Mouse (Mus musculus) G1E-ER4 (cell line): Measurements from ENCODE around the gene Vmn1r85. TPM values are rescaled to one million over a fixed set of nuclear protein-coding genes. Genes with fewer than 3 reads are reported as not detected.

ENCODE experiments used
- GATA1 ChIP-seq: IDR thresholded peaks from one replicate; pipeline ENCODE4 v1.8.0; 2012; ENCODE audit warnings: low read length, inconsistent platforms
- polyA plus RNA-seq: library from polyadenylated mRNA; stranded (reverse); fragments of >175 nt; gene quantifications from 2 replicates; pipeline ENCODE4 v1.2.3, GENCODE M21; 2012

The Vmn1r85 gene
- polyA plus RNA-seq, 1 experiment: not detected

GRCm38 (mm10) chr7:13042511-13042910 is 52.5 kb downstream of the Vmn1r85 start:
- no peak for TF ChIP-seq GATA1

DNA sequence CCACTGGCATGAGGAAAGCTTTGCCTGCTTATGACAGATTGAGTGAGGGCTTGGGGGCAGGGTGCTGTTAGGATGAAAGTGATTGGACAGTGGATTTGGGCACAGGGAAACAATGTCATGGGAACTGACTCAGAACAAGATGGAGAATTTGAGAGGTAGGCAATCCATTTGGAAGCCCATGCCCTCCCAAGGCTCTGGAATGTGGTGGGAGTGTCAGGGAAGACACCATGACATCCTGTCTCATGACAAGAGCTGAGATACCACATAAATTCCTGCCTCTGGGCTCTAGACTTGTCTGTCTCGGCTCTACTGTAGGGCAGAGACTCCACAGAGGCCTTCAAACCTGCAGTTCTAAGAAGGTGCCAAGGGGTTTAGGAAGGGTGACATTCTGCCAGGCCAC is 53.7 kb downstream of the Vmn1r85 start:
- no peak for TF ChIP-seq GATA1

DNA sequence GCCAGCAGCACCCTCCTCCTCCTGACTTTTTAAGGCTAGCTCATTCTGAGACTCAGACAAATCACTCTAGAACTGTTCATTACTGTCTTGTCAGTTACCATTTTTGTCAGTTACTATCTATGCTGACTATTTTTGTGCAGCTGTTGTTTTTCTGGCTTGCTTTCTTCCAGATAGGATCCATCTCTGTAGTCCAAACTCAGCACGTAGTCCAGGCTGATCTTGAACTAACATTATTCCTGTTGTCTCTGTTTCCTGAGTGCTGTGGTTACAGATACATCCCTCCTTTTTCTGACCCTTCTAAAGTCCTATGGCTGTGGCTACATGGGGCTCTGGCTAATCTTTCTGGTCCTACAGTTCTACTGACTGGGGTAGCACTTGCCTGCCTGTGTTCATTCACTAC is 55.8 kb downstream of the Vmn1r85 start:
- no peak for TF ChIP-seq GATA1

DNA sequence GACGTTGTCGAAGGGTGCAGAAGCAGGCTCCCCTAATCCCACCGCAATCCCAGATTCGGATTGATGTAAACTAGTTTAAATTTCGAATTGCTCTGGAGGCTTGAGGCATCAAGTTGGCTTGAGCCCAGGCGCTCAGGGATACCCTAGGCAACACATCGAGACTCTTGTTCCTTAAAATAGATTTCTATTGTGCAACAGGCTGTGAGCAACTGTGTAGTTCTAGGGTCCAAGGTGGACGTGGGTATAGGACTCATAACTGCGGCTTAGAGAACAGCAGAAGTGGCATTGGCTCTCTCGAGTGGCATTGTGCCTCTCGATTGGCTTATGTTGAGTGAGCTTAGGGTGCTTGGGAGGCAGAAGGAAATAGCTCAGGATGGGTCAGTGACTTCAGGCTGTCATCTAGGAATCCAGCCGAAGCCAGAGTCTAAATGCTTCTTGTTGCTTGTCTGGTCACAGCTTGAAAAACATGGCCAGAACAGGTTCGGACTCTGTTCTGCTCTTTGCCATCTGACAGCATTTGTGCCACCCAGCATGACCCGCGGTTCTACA is 56.3 kb downstream of the Vmn1r85 start:
- TF ChIP-seq GATA1: no peak

GRCm38 (mm10) chr7:13037901-13038555 is 56.9 kb downstream of the Vmn1r85 start, which contains the start of gene Ube2m:
Gene Ube2m (minus strand): TSS chr7:13038275.
- no peak for TF ChIP-seq GATA1

DNA sequence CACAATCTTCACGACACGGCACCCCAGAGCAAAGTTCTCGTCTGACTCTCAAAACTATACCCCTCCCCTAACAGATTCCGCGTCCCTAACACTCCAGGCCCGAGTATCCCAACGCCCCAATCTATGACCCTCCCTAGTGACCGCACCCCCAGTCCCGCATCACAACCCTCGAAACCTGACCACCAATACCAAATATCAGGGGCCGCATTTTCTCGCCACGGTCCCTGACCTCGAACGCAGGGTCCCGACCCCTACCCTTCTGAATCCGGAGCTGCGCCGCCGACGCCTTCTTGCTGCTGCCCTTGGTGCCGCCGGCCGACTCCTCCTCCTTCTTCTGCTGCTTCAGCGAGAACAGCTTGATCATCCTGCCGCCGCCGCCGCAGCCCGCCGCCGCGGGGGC is 57.6 kb downstream of the Vmn1r85 start:
- TF ChIP-seq GATA1: no peak

DNA sequence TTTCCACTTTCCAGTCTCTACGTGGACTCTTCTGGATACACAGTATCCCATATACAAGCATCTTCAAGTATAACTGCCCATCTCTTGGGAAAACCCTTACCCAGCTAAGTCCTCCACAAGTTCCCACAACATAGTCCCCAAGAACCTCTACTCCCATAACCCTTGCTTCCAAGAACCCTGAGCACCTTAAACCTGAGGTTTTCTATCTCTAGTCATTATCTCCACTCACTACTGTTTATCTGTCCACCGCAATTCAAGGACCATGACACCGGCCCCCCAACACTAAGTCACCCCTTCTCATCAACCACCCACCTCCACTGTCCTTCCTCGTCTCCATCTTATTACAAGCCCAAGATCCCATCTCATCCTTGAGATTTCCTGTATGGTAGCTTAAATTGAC is 58.2 kb downstream of the Vmn1r85 start:
- no peak for TF ChIP-seq GATA1

DNA sequence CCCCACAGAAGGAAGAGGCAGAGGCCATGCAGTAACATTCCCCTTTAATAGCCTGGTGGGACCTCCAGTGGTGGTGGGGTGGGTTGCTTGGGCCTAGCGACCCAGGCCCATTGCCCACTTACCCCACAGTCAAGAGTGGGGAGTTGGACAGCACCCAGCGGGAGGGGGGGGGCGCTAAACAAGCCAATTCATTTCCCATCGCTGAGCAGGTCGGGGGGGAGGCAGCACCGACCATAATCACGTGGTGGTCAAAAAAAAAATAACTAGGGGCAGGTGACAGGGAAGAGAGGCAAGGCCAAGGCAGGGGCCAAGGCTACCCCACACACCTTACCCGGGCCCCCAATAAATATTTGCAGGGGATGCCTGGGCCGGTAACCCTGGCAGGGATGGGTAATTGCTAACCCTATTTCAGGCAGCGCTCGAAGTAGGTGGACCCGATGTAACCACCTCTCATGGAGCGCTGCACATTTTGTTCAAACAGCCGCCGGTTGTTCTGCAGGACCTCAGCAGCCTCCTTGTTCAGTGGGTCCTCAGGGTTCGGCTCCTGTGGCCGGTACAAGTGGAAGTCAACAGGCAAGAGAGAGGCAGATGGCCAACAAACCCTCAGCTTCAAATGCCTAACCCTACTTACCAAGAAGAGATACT is 59.6 kb downstream of the Vmn1r85 start:
- no peak for TF ChIP-seq GATA1

GRCm38 (mm10) chr7:13034148-13034977 is 60.6 kb downstream of the Vmn1r85 start, which contains the start of gene Chmp2a:
Gene Chmp2a (minus strand): TSS chr7:13034807.
- TF ChIP-seq GATA1: no peak

DNA sequence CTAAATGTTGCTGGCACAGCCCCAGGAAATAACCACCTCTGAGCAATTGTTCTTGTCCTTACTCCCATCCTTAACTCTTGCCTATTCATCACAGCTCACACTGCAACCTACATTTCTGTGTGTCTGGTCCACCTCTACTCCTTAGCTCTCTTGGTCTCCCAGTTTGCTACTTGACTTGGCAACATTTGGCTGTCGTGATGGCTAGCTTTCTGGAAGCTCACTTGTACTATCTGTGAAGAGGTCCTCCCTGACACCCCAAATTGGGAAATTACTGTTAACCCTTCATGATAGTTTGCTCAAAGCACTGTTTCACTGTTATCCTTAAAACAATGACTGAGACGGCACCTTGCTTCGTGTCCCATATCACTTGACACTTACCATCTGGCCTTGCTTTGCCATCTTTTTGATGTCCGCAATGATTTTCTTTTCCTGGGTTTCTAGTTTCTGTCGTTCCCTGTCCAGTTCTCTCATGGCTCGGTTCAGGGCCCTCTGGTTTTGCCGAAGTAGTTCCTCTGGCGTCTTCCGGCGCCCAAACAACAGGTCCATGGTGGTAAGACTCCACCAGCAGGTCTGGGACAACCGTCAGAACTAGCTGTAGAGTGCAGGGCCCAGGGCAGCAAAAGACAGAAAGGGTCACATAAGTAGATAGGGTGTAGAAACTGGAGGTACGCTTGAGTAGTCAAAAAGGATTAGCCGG is 61.4 kb downstream of the Vmn1r85 start:
- TF ChIP-seq GATA1: no peak

Other genes starting within 250 kb of the Vmn1r85 start
- gene Zfp128, start 214.0 kb downstream of the Vmn1r85 start, polyA plus RNA-seq: 0.65 and 0.75 TPM in 2 replicates
- 4.1 and 5.8 TPM in 2 replicates for gene Zscan22, start 197.4 kb downstream of the Vmn1r85 start, polyA plus RNA-seq
- 2,301 and 3,402 TPM in 2 replicates for gene Rps5, start 172.9 kb downstream of the Vmn1r85 start, polyA plus RNA-seq
- gene Rnf225, start 167.8 kb downstream of the Vmn1r85 start, polyA plus RNA-seq: 2.0 and 3.0 TPM in 2 replicates
- gene Zfp324, start 129.3 kb downstream of the Vmn1r85 start, polyA plus RNA-seq: 4.6 and 5.0 TPM in 2 replicates
- gene Zfp446, start 117.3 kb downstream of the Vmn1r85 start, polyA plus RNA-seq: 5.8 and 5.9 TPM in 2 replicates
- gene Slc27a5, start 97.0 kb downstream of the Vmn1r85 start, polyA plus RNA-seq: not detected in 2 replicates
- gene Trim28, start 96.1 kb downstream of the Vmn1r85 start, polyA plus RNA-seq: 297 and 367 TPM in 2 replicates
- 192 and 209 TPM in 2 replicates for gene Zbtb45, start 85.1 kb downstream of the Vmn1r85 start, polyA plus RNA-seq
- gene Chmp2a, start 60.4 kb downstream of the Vmn1r85 start, polyA plus RNA-seq: 86.1 and 432 TPM in 2 replicates
- gene Ube2m, start 56.9 kb downstream of the Vmn1r85 start, polyA plus RNA-seq: 343 and 422 TPM in 2 replicates
- 0.45 and 0.51 TPM in 2 replicates for gene Mzf1, start 40.4 kb downstream of the Vmn1r85 start, polyA plus RNA-seq
- not detected in 2 replicates for gene Vmn1r86, start 24.7 kb upstream of the Vmn1r85 start, polyA plus RNA-seq
- gene Vmn1r87, start 45.0 kb upstream of the Vmn1r85 start, polyA plus RNA-seq: not detected in 2 replicates
- gene Vmn1r88, start 64.4 kb upstream of the Vmn1r85 start, polyA plus RNA-seq: not detected in 2 replicates
- gene Vmn1r89, start 117.8 kb upstream of the Vmn1r85 start, polyA plus RNA-seq: not detected in 2 replicates
- gene Lig1, start 182.1 kb upstream of the Vmn1r85 start, polyA plus RNA-seq: 111 and 121 TPM in 2 replicates
- gene Zswim9, start 183.5 kb upstream of the Vmn1r85 start, polyA plus RNA-seq: 2.4 and 2.7 TPM in 2 replicates
- gene Pla2g4c, start 229.5 kb upstream of the Vmn1r85 start, polyA plus RNA-seq: 0.03 and 0.04 TPM in 2 replicates